27 mouse cellular contexts compared by ENCODE assay signal in genomic region chr15:24751480-24752157, GRCm38 (mm10).
DNase-seq lines count a peak whose midpoint lies in the region; ATAC-seq and TF ChIP-seq lines count a peak whose summit lies in the region.
"Had no signal": no experiment of that assay in that cellular context is flagged by ENCODE, and none has a peak within 500 bp of the region (broad histone marks: within the 10 kb centered on the region; RNA-seq: fewer than 3 reads in every experiment).

No protein-coding gene starts in this region.

- H3K4me1 ChIP-seq in hindbrain, embryonic 16.5 days (ENCODE audit: control insufficient read depth, insufficient read depth, low read depth, low read length): no peaks in the 10 kb centered on the region
- H3K4me1 ChIP-seq in hindbrain, embryonic 13.5 days (replicated peaks): no peaks in the 10 kb centered on the region
- H3K4me1 ChIP-seq: embryonic facial prominence, embryonic 13.5 days; forebrain, embryonic 13.5 days; heart, embryonic 13.5 days; hindbrain, embryonic 15.5 days; limb, embryonic 13.5 days; liver, embryonic 12.5 days had no signal

- H3K4me2 ChIP-seq in hindbrain, embryonic 16.5 days (ENCODE audit: low read length): no peak overlapping the region
- H3K4me2 ChIP-seq in hindbrain, embryonic 13.5 days: no peak overlapping the region
- H3K4me2 ChIP-seq: embryonic facial prominence, embryonic 13.5 days; forebrain, embryonic 13.5 days; heart, embryonic 13.5 days; hindbrain, embryonic 15.5 days; limb, embryonic 13.5 days; liver, embryonic 12.5 days had no signal

- no peaks in the 10 kb centered on the region for H3K36me3 ChIP-seq in hindbrain, embryonic 16.5 days (ENCODE audit: control insufficient read depth, insufficient read depth, low read length)
- H3K36me3 ChIP-seq in hindbrain, embryonic 13.5 days: no peaks in the 10 kb centered on the region
- H3K36me3 ChIP-seq: embryonic facial prominence, embryonic 13.5 days; heart, embryonic 13.5 days; hindbrain, embryonic 15.5 days; limb, embryonic 13.5 days; liver, embryonic 12.5 days had no signal

- no peaks in the 10 kb centered on the region for H3K27me3 ChIP-seq in hindbrain, embryonic 16.5 days (replicated peaks; ENCODE audit: control insufficient read depth, insufficient read depth, low read length)
- no peaks in the 10 kb centered on the region for H3K27me3 ChIP-seq in hindbrain, embryonic 13.5 days
- H3K27me3 ChIP-seq: embryonic facial prominence, embryonic 13.5 days; forebrain, embryonic 13.5 days; heart, embryonic 13.5 days; hindbrain, embryonic 15.5 days; limb, embryonic 13.5 days; liver, embryonic 12.5 days had no signal

- 0 out of 2 replicates have a peak, but pooled peaks have one; percentile 54 for ATAC-seq in hindbrain, embryonic 16.5 days
- no peak for ATAC-seq in hindbrain, embryonic 13.5 days (ENCODE audit: low FRiP score)
- ATAC-seq: activated CD4-positive, CD25-positive, alpha-beta regulatory T cell, adult 4 months; forebrain, embryonic 13.5 days; intestine, embryonic 16.5 days; liver, embryonic 12.5 days had no signal

- no peaks in the 10 kb centered on the region for H3K9me3 ChIP-seq in hindbrain, embryonic 16.5 days (ENCODE audit: control insufficient read depth, low read length)
- no peaks in the 10 kb centered on the region for H3K9me3 ChIP-seq in hindbrain, embryonic 13.5 days
- H3K9me3 ChIP-seq: embryonic facial prominence, embryonic 13.5 days; forebrain, embryonic 13.5 days; heart, embryonic 13.5 days; hindbrain, embryonic 15.5 days; limb, embryonic 13.5 days; liver, embryonic 12.5 days had no signal

- H3K9ac ChIP-seq in hindbrain, embryonic 16.5 days (ENCODE audit: low read depth, low read length): no peak overlapping the region
- no peak overlapping the region for H3K9ac ChIP-seq in hindbrain, embryonic 13.5 days
- H3K9ac ChIP-seq: embryonic facial prominence, embryonic 13.5 days; forebrain, embryonic 13.5 days; heart, embryonic 13.5 days; hindbrain, embryonic 15.5 days; limb, embryonic 13.5 days; liver, embryonic 12.5 days had no signal

- H3K4me3 ChIP-seq in hindbrain, embryonic 16.5 days (ENCODE audit: low read length): no peak overlapping the region
- no peak overlapping the region for H3K4me3 ChIP-seq in hindbrain, embryonic 13.5 days
- H3K4me3 ChIP-seq: embryonic facial prominence, embryonic 13.5 days; erythroblast, embryonic 14.5 days; forebrain, embryonic 13.5 days; heart, adult 2 months; heart, embryonic 13.5 days; hindbrain, embryonic 15.5 days; layer of hippocampus, adult 2 months; limb, embryonic 13.5 days; liver, embryonic 12.5 days had no signal

- peak; percentile 70 for DNase-seq in brain, embryonic 14.5 days (ENCODE audit: low read depth)
- peak; percentile 58 for DNase-seq in mesoderm, embryonic 11.5 days (ENCODE audit: low read depth, low spot score)
- peak; percentile 16 for DNase-seq in telencephalon, adult 2 months (ENCODE audit: low read depth, low spot score)
- DNase-seq in adrenal gland, adult 8-10 months: no peak
- DNase-seq in spleen, postnatal 36 days (ENCODE audit: low spot score in 2 of 2): no peak
- DNase-seq: adrenal gland, postnatal 14 days; cerebellum, adult 9-10 months; gastrocnemius, postnatal 25 days; heart, adult 2 months; heart, postnatal 14 days; kidney, postnatal 25 days; layer of hippocampus, postnatal 36 days; lung, adult 18-20 months; lung, postnatal 10 days; thymus, postnatal 14 days had no signal

- TF ChIP-seq CTCF in brain, embryonic 14.5 days (IDR thresholded peaks at IDR 0.05; ENCODE audit: borderline replicate concordance, extremely low read depth, insufficient read depth, insufficient read length): no peak

- WGBS in hindbrain, embryonic 16.5 days: 11% methylated on average over 2 of the region's 2 CpGs
- WGBS in hindbrain, embryonic 13.5 days: 8% methylated on average over 2 of the region's 2 CpGs

- no peak overlapping the region for H3K27ac ChIP-seq in hindbrain, embryonic 16.5 days (ENCODE audit: low read depth, low read length)
- no peak overlapping the region for H3K27ac ChIP-seq in hindbrain, embryonic 13.5 days
- H3K27ac ChIP-seq: embryonic facial prominence, embryonic 13.5 days; forebrain, embryonic 13.5 days; heart, adult 2 months; heart, embryonic 13.5 days; hindbrain, embryonic 15.5 days; layer of hippocampus, adult 2 months; limb, embryonic 13.5 days; liver, embryonic 12.5 days had no signal

- no peak for TF ChIP-seq POLR2A in brain, embryonic 14.5 days (IDR thresholded peaks at IDR 0.05; ENCODE audit: borderline replicate concordance, extremely low read depth, insufficient read depth, insufficient read length, poor library complexity, severe bottlenecking)

Comparison
In these comparisons a context has a peak if more than half of its experiments do, and no peak if none do; other contexts are left out.
1. DNase-seq: peak in brain, embryonic 14.5 days (single experiment), mesoderm, embryonic 11.5 days (single experiment) and telencephalon, adult 2 months (single experiment); none in adrenal gland, adult 8-10 months (single experiment) and spleen, postnatal 36 days (0 of 2).